Mouse (Mus musculus): ENCODE results near the gene Sox2. TPM values are rescaled to one million over a fixed set of nuclear protein-coding genes. Genes with fewer than 3 reads are reported as not detected.

Gene Sox2
- total and polyA plus RNA-seq, 2 experiments from 2014 or later = 22.6 to 68.1 TPM

- peak overlapping the region; percentile 60 for H3K4me2 ChIP-seq (ENCODE audit: low read depth, low read length)
- ATAC-seq (no peak), DNase-seq (ENCODE audit: low spot score) (peak; percentile 47)
- peak overlapping the region; percentile 33; the same call in 1 of the 2 replicates for H3K4me3 ChIP-seq (ENCODE audit: low read length)
- TF ChIP-seq CTCF (IDR thresholded peaks at IDR 0.05; ENCODE audit: low read depth) = peak; percentile 37; the same call in 1 of the 2 replicates
- H3K9me3 ChIP-seq (ENCODE audit: low read length) = no peaks in the 10 kb centered on the region
- H3K9ac ChIP-seq (replicated peaks; ENCODE audit: low read length) = no peak overlapping the region
- H3K27ac ChIP-seq = peak overlapping the region; percentile 88
- H3K4me1 ChIP-seq (ENCODE audit: insufficient read depth, low read length) = no peaks in the 10 kb centered on the region; the same call in 1 of the 2 replicates
- no peaks in the 10 kb centered on the region for H3K36me3 ChIP-seq (ENCODE audit: insufficient read depth, low read length)
- WGBS = 10% methylated on average over 10 of the region's 10 CpGs
- peaks cover 12% of the 10 kb centered on the region; the same call in 1 of the 2 replicates for H3K27me3 ChIP-seq (ENCODE audit: insufficient read depth, low read length)
Measured at GRCm38 (mm10) chr3:34665751-34666665, 15.8 kb downstream of the Sox2 start.

GRCm38 (mm10) chr3:34667180-34667579 is 17.0 kb downstream of the Sox2 start:
- Histone ChIP-seq H3K9me3 (ENCODE audit: low read length) (no peaks in the 10 kb centered on the region), H3K36me3 (ENCODE audit: insufficient read depth, low read length) (no peaks in the 10 kb centered on the region), H3K27me3 (ENCODE audit: insufficient read depth, low read length) (peaks cover 17% of the 10 kb centered on the region), H3K4me1 (ENCODE audit: insufficient read depth, low read length) (no peaks in the 10 kb centered on the region), H3K4me3 (ENCODE audit: low read length) (no peak overlapping the region), H3K4me2 (ENCODE audit: low read depth, low read length) (no peak overlapping the region), H3K27ac (peak overlapping the region; percentile 88; the same call in 1 of the 2 replicates), H3K9ac (replicated peaks; ENCODE audit: low read length) (no peak overlapping the region)
- ATAC-seq = no peak
- TF ChIP-seq CTCF (IDR thresholded peaks at IDR 0.05; ENCODE audit: low read depth) = no peak
- WGBS = 52% methylated on average over 2 of the region's 2 CpGs
- no peak for DNase-seq (ENCODE audit: low spot score)

- peaks cover 17% of the 10 kb centered on the region for H3K27me3 ChIP-seq (ENCODE audit: insufficient read depth, low read length)
- no peak overlapping the region for H3K4me2 ChIP-seq (ENCODE audit: low read depth, low read length)
- DNase-seq (ENCODE audit: low spot score) = no peak
- H3K4me1 ChIP-seq (ENCODE audit: insufficient read depth, low read length) = no peaks in the 10 kb centered on the region
- no peak overlapping the region for H3K9ac ChIP-seq (replicated peaks; ENCODE audit: low read length)
- ATAC-seq = no peak
- WGBS = 10% methylated on average over 18 of the region's 18 CpGs
- H3K27ac ChIP-seq = no peak overlapping the region
- no peaks in the 10 kb centered on the region for H3K9me3 ChIP-seq (ENCODE audit: low read length)
- no peaks in the 10 kb centered on the region for H3K36me3 ChIP-seq (ENCODE audit: insufficient read depth, low read length)
- no peak for TF ChIP-seq CTCF (IDR thresholded peaks at IDR 0.05; ENCODE audit: low read depth)
- no peak overlapping the region for H3K4me3 ChIP-seq (ENCODE audit: low read length)
Measured at GRCm38 (mm10) chr3:34667881-34668817, 17.9 kb downstream of the Sox2 start.

GRCm38 (mm10) chr3:34671024-34671660 is 20.9 kb downstream of the Sox2 start:
- Histone ChIP-seq H3K36me3 (ENCODE audit: insufficient read depth, low read length) (no peaks in the 10 kb centered on the region), H3K4me2 (ENCODE audit: low read depth, low read length) (no peak overlapping the region), H3K9me3 (ENCODE audit: low read length) (no peaks in the 10 kb centered on the region), H3K9ac (replicated peaks; ENCODE audit: low read length) (no peak overlapping the region), H3K4me1 (ENCODE audit: insufficient read depth, low read length) (no peaks in the 10 kb centered on the region), H3K4me3 (ENCODE audit: low read length) (no peak overlapping the region), H3K27ac (peak overlapping the region; percentile 36; the same call in 1 of the 2 replicates), H3K27me3 (ENCODE audit: insufficient read depth, low read length) (peaks cover 15% of the 10 kb centered on the region)
- WGBS = 20% methylated on average over 15 of the region's 15 CpGs
- peak; percentile 56 for TF ChIP-seq CTCF (IDR thresholded peaks at IDR 0.05; ENCODE audit: low read depth)
- ATAC-seq (peak; percentile 58; the same call in 1 of the 2 replicates), DNase-seq (ENCODE audit: low spot score) (peak; percentile 55)

- WGBS = 16% methylated on average over 7 of the region's 7 CpGs
- no peak for ATAC-seq
Measured at GRCm38 (mm10) chr3:34678840-34679239, 28.6 kb downstream of the Sox2 start.

GRCm38 (mm10) chr3:34679439-34679838 is 29.2 kb downstream of the Sox2 start:
- Histone ChIP-seq H3K4me3 (ENCODE audit: low read length) (no peak overlapping the region), H3K4me1 (ENCODE audit: insufficient read depth, low read length) (no peaks in the 10 kb centered on the region), H3K9ac (replicated peaks; ENCODE audit: low read length) (no peak overlapping the region), H3K4me2 (ENCODE audit: low read depth, low read length) (no peak overlapping the region), H3K36me3 (ENCODE audit: insufficient read depth, low read length) (no peaks in the 10 kb centered on the region), H3K27me3 (ENCODE audit: insufficient read depth, low read length) (no peaks in the 10 kb centered on the region), H3K27ac (no peak overlapping the region), H3K9me3 (ENCODE audit: low read length) (no peaks in the 10 kb centered on the region)
- ATAC-seq = no peak
- DNase-seq (ENCODE audit: low spot score) = no peak
- TF ChIP-seq CTCF (IDR thresholded peaks at IDR 0.05; ENCODE audit: low read depth) = no peak
- WGBS = 24% methylated on average over 2 of the region's 2 CpGs

More at GRCm38 (mm10) chr3:34678840-34679239, 28.6 kb downstream of the Sox2 start:
- Histone ChIP-seq H3K36me3 (ENCODE audit: insufficient read depth, low read length) (no peaks in the 10 kb centered on the region), H3K9me3 (ENCODE audit: low read length) (no peaks in the 10 kb centered on the region), H3K4me2 (ENCODE audit: low read depth, low read length) (no peak overlapping the region), H3K4me3 (ENCODE audit: low read length) (no peak overlapping the region), H3K27me3 (ENCODE audit: insufficient read depth, low read length) (no peaks in the 10 kb centered on the region), H3K4me1 (ENCODE audit: insufficient read depth, low read length) (no peaks in the 10 kb centered on the region), H3K9ac (replicated peaks; ENCODE audit: low read length) (no peak overlapping the region), H3K27ac (no peak overlapping the region)
- DNase-seq (ENCODE audit: low spot score) = no peak
- TF ChIP-seq CTCF (IDR thresholded peaks at IDR 0.05; ENCODE audit: low read depth) = no peak

Data from hindbrain, postnatal 0 days (tissue).